Mouse (Mus musculus) embryo, embryonic 11 days (tissue): ENCODE measurements at regions not wholly inside any gene's neighbourhood (a gene's known extent, or its start where the extent isn't known, plus 50 kb on each side); places are given as distances from the start of the nearest gene placed in this dataset.

Source experiments
- DNase-seq: peaks from one replicate; pipeline ENCODE4 v3.0.0-alpha.2; 2015

DNA sequence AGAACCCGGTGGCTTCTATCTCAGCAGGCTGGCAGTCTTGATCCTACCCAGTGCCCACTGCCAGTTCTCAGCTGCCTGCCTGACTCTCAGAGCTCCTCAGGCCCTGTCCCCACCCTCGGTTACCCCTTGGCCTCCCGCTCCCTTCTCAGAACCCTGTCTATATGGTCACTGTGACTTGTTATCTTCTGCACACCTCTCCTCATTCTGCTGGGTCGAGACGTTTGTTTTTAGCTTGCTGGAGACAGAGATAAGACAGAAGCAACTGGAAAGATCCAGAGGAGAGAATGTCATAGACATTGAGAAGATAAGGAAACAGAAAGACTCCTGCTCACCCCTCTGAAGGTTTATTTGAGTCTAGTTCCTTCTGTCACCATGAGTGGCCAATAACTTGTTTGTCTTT lies 53.8 kb upstream of the Phc1 start:
- DNase-seq = no peak

DNA sequence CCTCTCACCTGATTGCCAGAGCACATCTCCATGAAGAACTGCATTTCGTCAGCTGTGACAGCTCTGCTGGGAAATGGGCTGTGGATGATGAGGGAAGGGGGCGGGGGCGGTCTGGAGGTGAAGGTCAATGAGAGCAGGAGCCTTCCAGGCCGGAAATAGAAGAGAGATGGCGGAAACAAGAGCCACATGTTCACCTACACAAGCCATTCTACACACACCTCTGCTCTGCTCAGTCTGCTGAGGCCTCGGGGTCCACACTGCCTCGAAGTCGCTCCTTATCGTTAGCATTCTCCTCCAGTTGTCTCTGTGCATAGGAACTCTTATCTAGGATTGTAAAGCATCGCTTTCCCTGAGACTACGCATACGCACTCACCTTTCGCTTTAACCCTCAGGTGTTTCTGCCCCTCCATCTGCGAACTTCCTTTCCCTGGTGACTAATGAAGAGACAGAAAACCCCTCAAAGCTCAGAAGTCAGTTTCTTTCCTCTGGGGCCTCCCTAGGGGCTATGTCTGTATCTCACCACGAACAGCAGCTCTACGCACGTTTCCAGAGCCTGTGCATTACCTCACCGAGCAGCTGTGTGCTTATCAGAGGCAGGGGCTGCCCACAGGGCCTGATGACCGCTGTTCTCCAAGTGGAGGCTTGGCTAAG lies 53.0 kb upstream of the Phc1 start:
- DNase-seq = peak; percentile 30

DNA sequence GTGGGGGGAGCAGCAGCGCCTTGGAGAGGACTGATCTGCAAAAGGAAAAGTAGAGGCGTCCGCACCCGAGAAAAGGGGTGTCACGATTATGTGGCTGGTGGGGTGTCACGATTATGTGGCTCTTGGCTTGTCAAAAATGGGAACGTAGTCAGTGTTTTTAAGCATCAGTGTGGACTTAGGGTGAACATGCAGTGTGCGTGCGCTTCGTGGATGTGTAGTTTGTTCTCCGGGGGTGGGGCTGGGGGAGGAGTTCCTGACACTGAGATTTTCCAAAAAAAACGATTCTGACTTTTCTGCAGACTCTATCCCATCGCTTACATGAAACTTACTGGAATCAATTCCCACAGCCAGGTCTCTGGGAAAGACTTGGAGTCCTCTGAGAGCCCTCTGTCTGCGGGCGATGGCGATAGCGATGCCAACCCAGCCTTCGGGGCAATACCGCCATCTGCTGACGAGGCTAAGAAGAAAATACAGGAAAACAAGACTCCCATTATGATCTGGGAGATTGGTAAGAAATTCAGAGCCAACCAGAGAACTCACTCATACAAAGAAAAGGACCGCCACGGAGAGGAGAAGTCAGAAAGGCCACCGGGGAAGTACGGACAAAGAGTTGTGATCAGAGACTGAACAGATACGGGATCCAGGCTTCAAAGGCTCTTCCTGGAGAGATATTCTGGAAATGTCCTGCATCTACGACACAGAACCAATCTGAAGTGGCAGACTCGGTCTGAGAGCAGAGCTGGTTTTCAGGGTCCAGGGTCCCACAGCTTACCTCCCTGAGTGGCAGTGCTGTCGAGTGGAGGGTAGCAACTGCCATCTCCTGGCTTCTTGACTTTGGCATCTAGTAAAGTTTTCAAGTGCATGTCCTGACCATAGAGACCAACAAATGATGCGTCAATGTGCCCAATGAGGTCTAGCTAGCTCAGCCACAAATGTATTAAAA lies 51.6 kb upstream of the Phc1 start:
- peak; percentile 87 for DNase-seq

DNA sequence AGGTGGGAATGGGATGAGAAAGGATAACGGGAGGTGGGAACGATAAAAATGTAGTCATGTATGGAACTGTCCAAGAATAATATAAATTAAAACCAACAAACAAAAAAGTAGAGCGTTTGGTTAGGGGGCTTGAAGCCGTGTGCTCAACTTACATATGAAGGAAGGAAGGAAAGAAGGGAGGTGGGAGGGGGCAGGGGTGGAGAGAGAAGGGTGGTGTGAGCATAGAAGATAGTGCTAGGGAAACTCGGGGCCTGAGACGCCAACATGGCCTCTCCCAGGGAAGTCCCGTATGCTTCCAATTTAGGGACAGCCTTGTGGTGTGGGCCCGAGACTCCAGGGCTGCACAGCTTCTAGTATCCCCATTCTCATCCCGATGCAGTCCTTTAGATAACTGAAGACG lies 50.8 kb upstream of the Phc1 start:
- DNase-seq = no peak

DNA sequence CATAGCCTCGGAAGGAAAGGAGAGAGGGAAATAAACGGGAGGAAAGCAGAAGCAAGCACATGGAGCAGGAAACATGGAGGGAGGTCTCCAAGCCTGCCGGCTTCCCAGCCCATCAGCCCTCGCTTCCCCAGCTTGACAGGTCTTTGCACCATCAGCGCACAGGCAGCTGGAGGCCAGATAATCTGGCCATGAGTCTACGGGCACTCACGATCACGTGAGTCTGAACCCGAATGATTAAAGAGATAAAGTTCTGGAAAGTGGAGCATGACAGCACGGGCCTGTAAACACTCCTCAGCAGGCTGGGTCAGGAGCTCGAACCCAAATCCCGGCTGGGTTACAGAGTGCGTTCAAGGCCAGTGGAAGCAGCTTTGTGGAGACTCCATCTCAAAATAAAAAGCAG lies 50.4 kb upstream of the Phc1 start:
- no peak for DNase-seq
